Mouse (Mus musculus) erythroblast, embryonic 14.5 days (primary cell): ENCODE measurements around the gene Igf2bp3. TPM values are rescaled to one million over a fixed set of nuclear protein-coding genes. Genes with fewer than 3 reads are reported as not detected.

Source experiments
- H3K27me3 ChIP-seq: 2 replicates; pipeline ENCODE4 v1.6.1; 2012; ENCODE audit warnings: inconsistent platforms; ENCODE audit not compliant: control insufficient read depth
- H3K36me3 ChIP-seq: 2 replicates; pipeline ENCODE4 v1.6.1; 2012; ENCODE audit warnings: mild to moderate bottlenecking, inconsistent platforms; ENCODE audit not compliant: control insufficient read depth
- H3K4me1 ChIP-seq: 2 replicates; pipeline ENCODE4 v1.6.1; 2012; ENCODE audit warnings: inconsistent platforms; ENCODE audit not compliant: control insufficient read depth
- H3K4me3 ChIP-seq: replicated peaks from 2 replicates; pipeline ENCODE3; 2012; ENCODE audit warnings: moderate library complexity, mild to moderate bottlenecking, inconsistent platforms
- H3K9me3 ChIP-seq: 2 replicates; pipeline ENCODE4 v1.6.1; 2012; ENCODE audit warnings: low read length, inconsistent platforms, mixed read lengths; ENCODE audit not compliant: control insufficient read depth
- GATA1 ChIP-seq: IDR thresholded peaks from 2 replicates; pipeline ENCODE4 v1.6.1; 2012; ENCODE audit warnings: low read length, inconsistent platforms, mixed read lengths
- TAL1 ChIP-seq: IDR thresholded peaks from 3 replicates; pipeline ENCODE4 v1.6.1; 2012; ENCODE audit warnings: low read length, inconsistent platforms, mixed read lengths
- polyA plus RNA-seq: library from polyadenylated mRNA; stranded (reverse); fragments of >175 nt; gene quantifications from 2 replicates; pipeline ENCODE4 v1.2.3, GENCODE M21; 2012

The Igf2bp3 gene
- polyA plus RNA-seq, 1 experiment: 0.58 TPM

- no peak for TF ChIP-seq TAL1
- no peak for TF ChIP-seq GATA1
- H3K27me3 ChIP-seq: peaks cover 23% of the 10 kb centered on the region
- H3K4me1 ChIP-seq: 0 out of 2 replicates have a peak, but pooled peaks cover 1% of the 10 kb centered on the region
- no peaks in the 10 kb centered on the region for H3K9me3 ChIP-seq
- H3K36me3 ChIP-seq: no peaks in the 10 kb centered on the region
- H3K4me3 ChIP-seq: no peak within 1 kb of the TSS
These were observed 178.2 kb downstream of the Igf2bp3 start, which contains the start of gene Gpnmb for GRCm38 (mm10) chr6:49036275-49037267. Gene Gpnmb, plus strand, starts transcription at chr6:49036546.

Other genes starting within 250 kb of the Igf2bp3 start
- 0.04 TPM in 1 of 2 replicates, not detected in the other for gene Doxl2, start 240.0 kb downstream of the Igf2bp3 start, polyA plus RNA-seq
- gene Svs1, start 228.1 kb downstream of the Igf2bp3 start, polyA plus RNA-seq: not detected in 2 replicates
- 0.03 and 0.07 TPM in 2 replicates for gene Gpnmb, start 178.4 kb downstream of the Igf2bp3 start, polyA plus RNA-seq
- 2.9 and 4.5 TPM in 2 replicates for gene Malsu1, start 141.2 kb downstream of the Igf2bp3 start, polyA plus RNA-seq
- gene Tra2a, start 49.1 kb upstream of the Igf2bp3 start, polyA plus RNA-seq: 2.1 and 2.7 TPM in 2 replicates
- gene Ccdc126, start 104.3 kb upstream of the Igf2bp3 start, polyA plus RNA-seq: not detected in 2 replicates
- 0.10 and 0.17 TPM in 2 replicates for gene Fam221a, start 152.8 kb upstream of the Igf2bp3 start, polyA plus RNA-seq
- gene Stk31, start 180.6 kb upstream of the Igf2bp3 start, polyA plus RNA-seq: not detected in 2 replicates